Comparison of ENCODE assay signal across 8 mouse cellular contexts in the genomic region with DNA sequence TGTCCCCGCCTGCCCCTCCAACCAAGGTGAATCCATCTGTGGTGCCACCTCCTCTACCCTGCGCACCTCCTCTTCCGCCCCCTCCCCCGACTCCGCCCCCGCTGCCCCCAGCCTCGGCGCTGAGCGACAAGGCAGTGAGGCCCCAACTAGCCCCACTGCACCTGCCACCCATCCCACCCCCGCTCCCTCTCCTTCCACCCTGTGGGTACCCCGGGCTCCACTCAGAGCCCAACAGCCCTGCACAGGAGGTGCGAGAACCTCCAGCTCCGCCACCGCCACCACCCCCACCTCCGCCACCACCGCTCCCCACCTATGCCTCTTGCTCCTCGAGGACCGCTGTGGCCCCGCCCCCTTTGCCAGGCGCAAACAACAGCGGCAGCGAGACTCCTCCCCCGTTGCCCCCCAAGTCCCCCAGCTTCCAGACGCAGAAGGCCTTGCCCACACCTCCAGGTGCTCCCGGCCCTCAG. TPM values are rescaled to one million over a fixed set of nuclear protein-coding genes. Genes with fewer than 3 reads are reported as not detected.
A peak's percentile ranks its signal among the peaks of the same experiment; 100 is the strongest.
DNase-seq lines count a peak whose midpoint lies in the region; ATAC-seq and TF ChIP-seq lines count a peak whose summit lies in the region.

No protein-coding gene starts in this region.

- H3K4me1 ChIP-seq in heart, embryonic 10.5 days = peaks cover 14% of the 10 kb centered on the region
- H3K4me1 ChIP-seq in intestine, embryonic 14.5 days (replicated peaks; ENCODE audit: control insufficient read depth, insufficient read depth, low read length) = no peaks in the 10 kb centered on the region
- peaks cover 10% of the 10 kb centered on the region for H3K4me1 ChIP-seq in neural tube, embryonic 12.5 days

- peak; percentile 57; the same call in 1 of the 2 replicates for ATAC-seq in intestine, embryonic 14.5 days (replicated peaks; ENCODE audit: low FRiP score, low TSS enrichment, low read depth)
- peak; percentile 44 for ATAC-seq in neural tube, embryonic 12.5 days (ENCODE audit: low FRiP score, low read depth)
- ATAC-seq in erythroblast, adult 5-6 weeks (replicated peaks; ENCODE audit: low FRiP score, poor library complexity, severe bottlenecking) = no peak

- intact Hi-C loops in gastrocnemius, adult 2 months (cut with DNase I) = no loop called here

- H3K9me3 ChIP-seq in heart, embryonic 10.5 days = no peaks in the 10 kb centered on the region
- no peaks in the 10 kb centered on the region for H3K9me3 ChIP-seq in intestine, embryonic 14.5 days (ENCODE audit: control insufficient read depth, low read length)
- H3K9me3 ChIP-seq in neural tube, embryonic 12.5 days = no peaks in the 10 kb centered on the region

- DNase-seq in heart, embryonic 10.5 days (ENCODE audit: low spot score) = no peak
- DNase-seq in heart, adult 18-20 months = no peak
- DNase-seq in ZHBTc4 (ENCODE audit: low read depth, low spot score) = peak; percentile 41
- no peak for DNase-seq in intestine, embryonic 14.5 days (ENCODE audit: low spot score)
- no peak for DNase-seq in gastrocnemius, adult 2 months
- DNase-seq in Muller cell, postnatal 12 days (ENCODE audit: inconsistent ontology term) = no peak

- peak overlapping the region; percentile 77 for H3K27ac ChIP-seq in heart, embryonic 10.5 days
- H3K27ac ChIP-seq in intestine, embryonic 14.5 days (ENCODE audit: low read depth) = no peak overlapping the region
- H3K27ac ChIP-seq in neural tube, embryonic 12.5 days = no peak overlapping the region
- no peak overlapping the region for H3K27ac ChIP-seq in gastrocnemius, adult 2 months

- TF ChIP-seq CTCF in gastrocnemius, adult 2 months (IDR thresholded peaks at IDR 0.05) = no peak

- H3K27me3 ChIP-seq in heart, embryonic 10.5 days (ENCODE audit: insufficient read depth, poor library complexity, severe bottlenecking) = peaks cover 33% of the 10 kb centered on the region
- peaks cover 18% of the 10 kb centered on the region; the same call in 1 of the 2 replicates for H3K27me3 ChIP-seq in intestine, embryonic 14.5 days (replicated peaks; ENCODE audit: control insufficient read depth, insufficient read depth, low read length)
- H3K27me3 ChIP-seq in neural tube, embryonic 12.5 days (replicated peaks) = peaks cover 2% of the 10 kb centered on the region; the same call in 1 of the 2 replicates

- H3K4me3 ChIP-seq in heart, embryonic 10.5 days = peak overlapping the region; percentile 63
- peak overlapping the region; percentile 18; the same call in 1 of the 2 replicates for H3K4me3 ChIP-seq in intestine, embryonic 14.5 days (ENCODE audit: low read depth, low read length)
- H3K4me3 ChIP-seq in neural tube, embryonic 12.5 days = peak overlapping the region; percentile 26
- no peak overlapping the region for H3K4me3 ChIP-seq in gastrocnemius, adult 2 months

- WGBS in heart, embryonic 10.5 days = 5% methylated on average over 23 of the region's 25 CpGs
- 8% methylated on average over 25 of the region's 25 CpGs for WGBS in intestine, embryonic 14.5 days
- 4% methylated on average over 23 of the region's 25 CpGs for WGBS in neural tube, embryonic 12.5 days

- no peaks in the 10 kb centered on the region; the same call in 1 of the 2 replicates for H3K36me3 ChIP-seq in heart, embryonic 10.5 days
- H3K36me3 ChIP-seq in intestine, embryonic 14.5 days (ENCODE audit: control insufficient read depth, insufficient read depth, low read length) = no peaks in the 10 kb centered on the region
- H3K36me3 ChIP-seq in neural tube, embryonic 12.5 days = no peaks in the 10 kb centered on the region

- H3K9ac ChIP-seq in intestine, embryonic 14.5 days (ENCODE audit: low read length) = no peak overlapping the region
- peak overlapping the region; percentile 45; the same call in 1 of the 2 replicates for H3K9ac ChIP-seq in neural tube, embryonic 12.5 days

- peak overlapping the region; percentile 51 for H3K4me2 ChIP-seq in intestine, embryonic 14.5 days (ENCODE audit: low read length)
- H3K4me2 ChIP-seq in neural tube, embryonic 12.5 days (replicated peaks) = peak overlapping the region; percentile 69

RNA-seq across cellular contexts. Expression of a gene that starts 56.1 kb away (rescaled TPM):
- polyA plus RNA-seq in heart, embryonic 10.5 days (2016; fragmentation: Nextera tagmentation; extraction: Ambion mirVana) = 1.0 and 1.8 TPM in 2 replicates
- 10 to 100 TPM; 28.6 to 32.7 TPM for total RNA-seq in heart, adult 18-20 months (2021)
- polyA plus RNA-seq in intestine, embryonic 14.5 days (2014; fragmentation: Nextera tagmentation; extraction: Ambion mirVana) = 1.2 and 1.7 TPM in 2 replicates
- polyA plus RNA-seq in neural tube, embryonic 12.5 days (2016; fragmentation: Nextera tagmentation; extraction: Ambion mirVana) = 1.4 and 2.1 TPM in 2 replicates
- total RNA-seq in gastrocnemius, adult 2 months (2021) = 10 to 100 TPM; 11.3 to 14.3 TPM
- not detected in 2 replicates for total RNA-seq in erythroblast, adult 5-6 weeks (2015; ENCODE audit: low replicate concordance)
- total RNA-seq in erythroblast, adult 5-6 weeks (2017; ENCODE audit: low replicate concordance) = 0.56 TPM in 1 of 2 replicates, not detected in the other

Comparison
In these comparisons a context has a peak if more than half of its experiments do, and no peak if none do; other contexts are left out.
1. RNA of a gene that starts 56.1 kb away (total RNA-seq): 28.6 to 32.7 TPM in heart, adult 18-20 months and 11.3 to 14.3 TPM in gastrocnemius, adult 2 months; 0.56 TPM in erythroblast, adult 5-6 weeks; every median in the first group is over 4 times any median in the second.